Mouse (Mus musculus): ENCODE measurements around the gene Adck1. TPM values are rescaled to one million over a fixed set of nuclear protein-coding genes. Genes with fewer than 3 reads are reported as not detected.

Adck1 gene
- polyA plus RNA-seq, 1 experiment from 2014 or later = 27.2 TPM

GRCm38 (mm10) chr12:88376820-88377219 is 16.5 kb downstream of the Adck1 start:
- Histone ChIP-seq H3K4me1 (replicated peaks) (peaks cover 6% of the 10 kb centered on the region), H3K4me2 (replicated peaks) (no peak overlapping the region), H3K36me3 (peaks cover 11% of the 10 kb centered on the region), H3K27me3 (no peaks in the 10 kb centered on the region), H3K9me3 (no peaks in the 10 kb centered on the region), H3K9ac (replicated peaks) (0 out of 2 replicates have a peak overlapping the region, but pooled peaks have one; percentile 10), H3K4me3 (replicated peaks) (no peak overlapping the region), H3K27ac (no peak overlapping the region)
- 35% methylated on average over 10 of the region's 10 CpGs for WGBS
- peak; percentile 56; the same call in 1 of the 2 replicates for ATAC-seq

GRCm38 (mm10) chr12:88378256-88378655 is 17.9 kb downstream of the Adck1 start:
- H3K4me3 ChIP-seq (replicated peaks) = no peak overlapping the region
- peaks cover 3% of the 10 kb centered on the region; the same call in 1 of the 2 replicates for H3K4me1 ChIP-seq (replicated peaks)
- ATAC-seq = no peak
- no peak overlapping the region for H3K4me2 ChIP-seq (replicated peaks)
- no peaks in the 10 kb centered on the region for H3K27me3 ChIP-seq
- no peak overlapping the region for H3K27ac ChIP-seq
- no peak overlapping the region for H3K9ac ChIP-seq (replicated peaks)
- no peaks in the 10 kb centered on the region for H3K9me3 ChIP-seq
- WGBS = 96% methylated on average over 2 of the region's 2 CpGs
- peaks cover 7% of the 10 kb centered on the region; the same call in 1 of the 2 replicates for H3K36me3 ChIP-seq

GRCm38 (mm10) chr12:88388832-88389231 is 28.5 kb downstream of the Adck1 start:
- Histone ChIP-seq H3K27me3 (no peaks in the 10 kb centered on the region), H3K9me3 (no peaks in the 10 kb centered on the region), H3K4me2 (replicated peaks) (no peak overlapping the region), H3K9ac (replicated peaks) (no peak overlapping the region), H3K4me1 (replicated peaks) (no peaks in the 10 kb centered on the region), H3K27ac (no peak overlapping the region), H3K36me3 (peaks cover 3% of the 10 kb centered on the region; the same call in 1 of the 2 replicates), H3K4me3 (replicated peaks) (no peak overlapping the region)
- WGBS = 53% methylated on average over 6 of the region's 6 CpGs
- ATAC-seq = peak; percentile 53; the same call in 1 of the 2 replicates

GRCm38 (mm10) chr12:88398658-88399057 is 38.3 kb downstream of the Adck1 start:
- H3K9ac ChIP-seq (replicated peaks) = no peak overlapping the region
- no peaks in the 10 kb centered on the region for H3K9me3 ChIP-seq
- 80% methylated on average over 1 of the region's 1 CpGs for WGBS

GRCm38 (mm10) chr12:88403541-88403940 is 43.2 kb downstream of the Adck1 start:
- ATAC-seq = no peak
- no peak overlapping the region for H3K27ac ChIP-seq
- H3K27me3 ChIP-seq = no peaks in the 10 kb centered on the region
- no peak overlapping the region for H3K4me3 ChIP-seq (replicated peaks)
- no peak overlapping the region for H3K9ac ChIP-seq (replicated peaks)
- WGBS = 57% methylated on average over 5 of the region's 5 CpGs
- H3K36me3 ChIP-seq = peaks cover 13% of the 10 kb centered on the region
- H3K4me2 ChIP-seq (replicated peaks) = no peak overlapping the region
- no peaks in the 10 kb centered on the region for H3K9me3 ChIP-seq
- H3K4me1 ChIP-seq (replicated peaks) = peaks cover 2% of the 10 kb centered on the region; the same call in 1 of the 2 replicates

More at GRCm38 (mm10) chr12:88398658-88399057, 38.3 kb downstream of the Adck1 start:
- no peak for ATAC-seq
- Histone ChIP-seq H3K4me1 (replicated peaks) (no peaks in the 10 kb centered on the region), H3K4me2 (replicated peaks) (no peak overlapping the region), H3K27ac (no peak overlapping the region), H3K4me3 (replicated peaks) (no peak overlapping the region), H3K27me3 (no peaks in the 10 kb centered on the region), H3K36me3 (peaks cover 13% of the 10 kb centered on the region)

- Histone ChIP-seq H3K27ac (no peak overlapping the region), H3K9ac (replicated peaks) (no peak overlapping the region), H3K9me3 (no peaks in the 10 kb centered on the region), H3K36me3 (peaks cover 13% of the 10 kb centered on the region), H3K4me1 (replicated peaks) (peaks cover 5% of the 10 kb centered on the region; the same call in 1 of the 2 replicates), H3K4me3 (replicated peaks) (no peak overlapping the region), H3K4me2 (replicated peaks) (no peak overlapping the region), H3K27me3 (no peaks in the 10 kb centered on the region)
- ATAC-seq = peak; percentile 32
- 43% methylated on average over 2 of the region's 2 CpGs for WGBS
Observed at GRCm38 (mm10) chr12:88405113-88405512, 44.8 kb downstream of the Adck1 start.

- Histone ChIP-seq H3K9ac (replicated peaks) (no peak overlapping the region), H3K27ac (no peak overlapping the region), H3K36me3 (peaks cover 16% of the 10 kb centered on the region), H3K4me3 (replicated peaks) (no peak overlapping the region), H3K9me3 (no peaks in the 10 kb centered on the region; the same call in 1 of the 2 replicates), H3K4me1 (replicated peaks) (peaks cover 5% of the 10 kb centered on the region; the same call in 1 of the 2 replicates), H3K4me2 (replicated peaks) (no peak overlapping the region), H3K27me3 (no peaks in the 10 kb centered on the region)
- 98% methylated on average over 4 of the region's 4 CpGs for WGBS
- ATAC-seq = no peak
Observed at GRCm38 (mm10) chr12:88407996-88408322, 47.6 kb downstream of the Adck1 start.

- 52% methylated on average over 11 of the region's 11 CpGs for WGBS
- ATAC-seq = no peak
- H3K4me1 ChIP-seq (replicated peaks) = peaks cover 5% of the 10 kb centered on the region; the same call in 1 of the 2 replicates
Observed at GRCm38 (mm10) chr12:88408323-88409047, 48.1 kb downstream of the Adck1 start.

GRCm38 (mm10) chr12:88413239-88413638 is 52.9 kb downstream of the Adck1 start:
- H3K4me3 ChIP-seq (replicated peaks) = no peak overlapping the region
- H3K27ac ChIP-seq = no peak overlapping the region
- no peak overlapping the region for H3K9ac ChIP-seq (replicated peaks)
- H3K4me1 ChIP-seq (replicated peaks) = peaks cover 5% of the 10 kb centered on the region; the same call in 1 of the 2 replicates
- no peak for ATAC-seq
- H3K27me3 ChIP-seq = no peaks in the 10 kb centered on the region
- H3K9me3 ChIP-seq = no peaks in the 10 kb centered on the region; the same call in 1 of the 2 replicates
- no peak overlapping the region for H3K4me2 ChIP-seq (replicated peaks)
- H3K36me3 ChIP-seq = peaks cover 14% of the 10 kb centered on the region
- WGBS = 95% methylated on average over 1 of the region's 1 CpGs

More at GRCm38 (mm10) chr12:88408323-88409047, 48.1 kb downstream of the Adck1 start:
- H3K9ac ChIP-seq (replicated peaks) = no peak overlapping the region
- H3K4me3 ChIP-seq (replicated peaks) = no peak overlapping the region
- no peak overlapping the region for H3K4me2 ChIP-seq (replicated peaks)
- H3K27me3 ChIP-seq = no peaks in the 10 kb centered on the region
- no peaks in the 10 kb centered on the region; the same call in 1 of the 2 replicates for H3K9me3 ChIP-seq
- H3K27ac ChIP-seq = no peak overlapping the region
- peaks cover 14% of the 10 kb centered on the region for H3K36me3 ChIP-seq

GRCm38 (mm10) chr12:88419912-88420621 is 59.7 kb downstream of the Adck1 start:
- Histone ChIP-seq H3K9me3 (no peaks in the 10 kb centered on the region), H3K4me1 (replicated peaks) (0 out of 2 replicates have a peak, but pooled peaks cover 3% of the 10 kb centered on the region), H3K27me3 (no peaks in the 10 kb centered on the region), H3K27ac (no peak overlapping the region), H3K4me2 (replicated peaks) (no peak overlapping the region), H3K36me3 (no peaks in the 10 kb centered on the region), H3K9ac (replicated peaks) (no peak overlapping the region), H3K4me3 (replicated peaks) (no peak overlapping the region)
- 82% methylated on average over 12 of the region's 12 CpGs for WGBS
- ATAC-seq = peak; percentile 57

GRCm38 (mm10) chr12:88426926-88427325 is 66.6 kb downstream of the Adck1 start:
- Histone ChIP-seq H3K9me3 (no peaks in the 10 kb centered on the region), H3K9ac (replicated peaks) (no peak overlapping the region), H3K4me2 (replicated peaks) (no peak overlapping the region), H3K36me3 (peaks cover 7% of the 10 kb centered on the region; the same call in 1 of the 2 replicates), H3K27me3 (no peaks in the 10 kb centered on the region), H3K27ac (no peak overlapping the region), H3K4me1 (replicated peaks) (peaks cover 11% of the 10 kb centered on the region), H3K4me3 (replicated peaks) (no peak overlapping the region)
- 79% methylated on average over 3 of the region's 3 CpGs for whole genome bisulfite sequencing
- ATAC-seq = peak; percentile 59

GRCm38 (mm10) chr12:88428735-88429134 is 68.4 kb downstream of the Adck1 start:
- no peaks in the 10 kb centered on the region for H3K9me3 ChIP-seq
- 87% methylated on average over 2 of the region's 2 CpGs for WGBS
- H3K4me1 ChIP-seq (replicated peaks) = peaks cover 11% of the 10 kb centered on the region
- H3K36me3 ChIP-seq = peaks cover 11% of the 10 kb centered on the region; the same call in 1 of the 2 replicates
- no peaks in the 10 kb centered on the region for H3K27me3 ChIP-seq
- H3K27ac ChIP-seq = no peak overlapping the region
- no peak overlapping the region for H3K9ac ChIP-seq (replicated peaks)
- no peak overlapping the region for H3K4me3 ChIP-seq (replicated peaks)
- no peak overlapping the region for H3K4me2 ChIP-seq (replicated peaks)
- ATAC-seq = no peak

Data from midbrain, embryonic 13.5 days (tissue).